Mouse (Mus musculus): Measurements from ENCODE around the gene Mum1. TPM values are rescaled to one million over a fixed set of nuclear protein-coding genes. Genes with fewer than 3 reads are reported as not detected.

Gene Mum1
- total RNA-seq, 2 experiments from 2014 or later = 37.8 to 43.3 TPM

DNA sequence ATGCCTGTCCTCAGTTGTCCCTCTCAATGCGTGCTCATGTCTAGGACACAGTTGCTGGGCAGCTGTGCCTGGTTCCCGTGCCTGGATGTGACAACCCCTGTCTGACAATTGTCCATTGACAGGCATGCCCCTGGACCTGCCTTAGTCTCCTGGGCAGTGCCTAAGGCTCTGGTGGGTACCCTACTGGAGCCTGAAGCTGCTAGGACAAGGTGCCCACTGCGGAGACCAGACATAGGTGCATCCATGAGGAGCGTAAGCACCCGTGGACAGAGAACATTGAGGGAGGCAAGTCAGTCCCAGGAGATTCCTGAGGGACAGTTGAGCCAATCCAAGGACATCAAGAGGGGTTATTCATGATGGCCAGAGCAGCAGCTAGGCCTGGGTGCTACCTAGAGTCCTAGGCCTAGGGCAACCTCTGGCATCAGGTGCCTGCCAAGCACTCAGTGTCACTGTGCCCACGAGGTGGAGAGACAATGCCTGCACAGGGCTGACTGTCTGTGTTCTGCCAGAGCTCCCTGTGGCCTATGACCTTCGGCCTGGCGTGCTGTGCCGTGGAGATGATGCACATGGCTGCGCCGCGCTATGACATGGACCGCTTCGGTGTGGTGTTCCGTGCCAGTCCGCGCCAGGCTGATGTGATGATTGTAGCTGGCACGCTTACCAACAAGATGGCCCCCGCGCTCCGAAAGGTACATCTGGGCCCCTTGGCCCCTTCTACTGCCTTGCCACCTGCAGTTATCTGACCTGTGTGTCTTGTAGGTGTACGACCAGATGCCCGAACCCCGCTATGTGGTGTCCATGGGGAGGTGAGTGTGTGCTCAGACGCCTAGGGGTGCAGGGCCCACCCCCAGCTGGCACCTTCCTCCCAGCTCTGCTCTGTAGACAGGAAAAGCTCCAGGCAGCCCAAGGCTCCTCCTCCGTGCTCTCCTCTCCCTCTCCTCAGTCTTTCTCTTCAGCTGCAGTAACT lies 28.4 kb downstream of the Mum1 start:
- DNase-seq (ENCODE audit: extremely low spot score in 1 of 2, low spot score in 2 of 2) = no peak
- no peak overlapping the region for H3K4me3 ChIP-seq
- no peak overlapping the region for H3K27ac ChIP-seq
- intact Hi-C loops (cut with DNase I) = no loop called here
- TF ChIP-seq CTCF (IDR thresholded peaks at IDR 0.05) = no peak

DNA sequence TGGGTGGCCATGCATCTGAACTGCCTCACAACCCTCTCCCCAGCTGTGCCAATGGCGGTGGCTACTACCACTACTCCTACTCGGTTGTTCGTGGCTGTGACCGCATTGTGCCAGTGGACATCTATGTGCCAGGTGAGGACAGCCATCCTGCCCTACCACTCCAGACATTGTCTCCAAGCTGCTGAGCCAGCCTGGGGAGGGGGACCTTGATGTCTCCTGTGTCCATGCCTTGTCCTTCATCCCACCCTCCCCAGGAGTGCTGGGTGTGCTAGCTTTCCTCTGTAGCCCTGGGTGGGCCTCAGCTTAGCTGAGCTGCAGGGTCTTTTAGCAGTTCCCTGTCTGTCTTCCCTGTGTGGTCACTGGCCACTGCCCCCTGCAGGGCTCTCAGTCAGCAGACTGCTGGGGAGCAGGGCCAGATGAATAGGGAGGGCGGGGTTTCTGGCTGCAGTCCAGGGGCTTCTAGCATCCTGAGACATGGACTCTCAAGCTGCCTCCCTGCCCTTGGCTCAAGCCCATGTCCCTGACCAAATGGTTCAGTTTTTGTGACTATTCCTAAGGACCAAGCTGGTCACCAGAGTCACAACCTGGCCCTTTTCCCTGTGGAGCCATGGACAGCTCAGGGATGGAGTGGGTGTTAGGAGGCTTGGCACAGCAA lies 29.8 kb downstream of the Mum1 start:
- no peak overlapping the region for H3K27ac ChIP-seq
- H3K4me3 ChIP-seq = no peak overlapping the region
- peak; percentile 2; the same call in 1 of the 2 replicates for TF ChIP-seq CTCF (IDR thresholded peaks at IDR 0.05)
- intact Hi-C loops (cut with DNase I) = no loop called here
- DNase-seq (ENCODE audit: extremely low spot score in 1 of 2, low spot score in 2 of 2) = no peak

DNA sequence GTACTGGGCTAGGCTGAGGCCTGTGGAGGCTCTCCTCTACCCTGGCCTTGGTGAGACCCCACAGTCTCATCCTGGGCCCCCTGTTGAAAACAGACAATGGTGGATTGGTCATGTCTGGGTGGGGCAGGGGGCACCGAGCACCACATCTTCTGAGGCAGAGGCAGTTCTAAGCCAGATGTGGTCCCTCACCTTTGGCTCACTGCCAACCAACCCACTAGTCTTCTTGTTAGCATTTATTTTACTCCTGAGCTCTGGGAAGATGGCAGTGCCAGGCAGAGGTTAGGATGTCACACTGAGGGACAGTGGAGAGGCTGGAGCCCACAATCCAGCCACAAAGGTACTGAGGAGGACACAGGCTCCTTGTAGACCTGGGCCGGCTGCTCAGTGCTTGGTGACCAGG lies 31.7 kb downstream of the Mum1 start:
- Histone ChIP-seq H3K4me3 (no peak overlapping the region), H3K27ac (no peak overlapping the region)
- TF ChIP-seq CTCF (IDR thresholded peaks at IDR 0.05) = no peak
- intact Hi-C loops (cut with DNase I) = no loop called here
- no peak for DNase-seq (ENCODE audit: extremely low spot score in 1 of 2, low spot score in 2 of 2)

DNA sequence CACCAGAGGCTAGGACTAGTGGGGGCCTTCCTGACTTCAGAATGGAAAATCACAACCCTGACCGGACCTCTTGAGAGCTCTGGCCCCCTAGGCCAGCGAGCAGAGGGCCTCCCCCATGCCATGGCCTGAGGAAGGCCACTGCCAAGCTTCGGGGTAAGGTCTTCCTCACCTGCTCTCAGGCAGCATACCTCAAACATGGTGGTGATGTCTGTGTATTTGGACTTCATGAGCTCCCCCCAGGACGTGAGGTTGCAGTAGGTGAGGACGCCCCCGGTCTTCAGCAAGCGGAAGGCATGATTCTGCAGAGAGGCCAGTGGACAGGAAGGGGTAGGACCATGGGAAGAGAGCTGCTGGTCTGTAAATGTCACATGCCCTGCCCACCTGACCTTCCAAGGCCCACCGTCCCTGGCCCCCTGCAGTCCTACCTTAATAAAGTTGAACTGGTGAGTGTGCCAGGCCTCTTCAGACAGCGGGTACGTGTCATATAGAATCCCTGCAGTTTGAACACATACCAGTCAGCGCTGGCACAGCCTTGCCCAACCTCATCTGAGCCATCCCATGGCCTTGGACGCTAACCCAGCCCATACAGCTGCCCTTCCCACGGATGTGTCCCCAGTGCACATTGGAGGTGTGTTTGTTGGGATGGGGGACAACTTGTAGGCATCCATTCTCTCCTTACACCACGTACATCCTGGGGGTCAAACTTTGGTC lies 32.7 kb downstream of the Mum1 start:
- DNase-seq (ENCODE audit: extremely low spot score in 1 of 2, low spot score in 2 of 2) = no peak
- intact Hi-C loops (cut with DNase I) = no loop called here
- Histone ChIP-seq H3K4me3 (no peak overlapping the region), H3K27ac (peak overlapping the region; percentile 76)
- no peak for TF ChIP-seq CTCF (IDR thresholded peaks at IDR 0.05)

DNA sequence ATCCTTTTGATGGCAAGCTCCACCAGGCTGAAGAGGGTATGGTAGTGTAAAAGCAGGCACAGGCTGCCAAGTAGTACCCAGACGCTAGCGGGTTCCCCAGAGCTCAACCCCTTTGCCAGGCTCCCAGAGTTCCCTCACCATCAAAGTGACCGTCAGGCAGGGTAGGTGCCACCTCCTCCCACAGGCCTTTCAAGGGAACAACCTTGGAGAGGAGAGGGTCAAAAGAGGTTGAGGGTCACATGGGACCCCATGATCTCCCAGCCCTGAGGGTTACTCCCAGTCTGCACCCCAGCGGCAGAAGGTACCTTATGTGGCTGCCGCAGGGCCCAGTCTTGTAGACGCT lies 33.2 kb downstream of the Mum1 start:
- DNase-seq (ENCODE audit: extremely low spot score in 1 of 2, low spot score in 2 of 2) = no peak
- intact Hi-C loops (cut with DNase I) = no loop called here
- no peak for TF ChIP-seq CTCF (IDR thresholded peaks at IDR 0.05)
- peak overlapping the region; percentile 76 for H3K27ac ChIP-seq
- peak overlapping the region; percentile 52; the same call in 1 of the 2 replicates for H3K4me3 ChIP-seq

DNA sequence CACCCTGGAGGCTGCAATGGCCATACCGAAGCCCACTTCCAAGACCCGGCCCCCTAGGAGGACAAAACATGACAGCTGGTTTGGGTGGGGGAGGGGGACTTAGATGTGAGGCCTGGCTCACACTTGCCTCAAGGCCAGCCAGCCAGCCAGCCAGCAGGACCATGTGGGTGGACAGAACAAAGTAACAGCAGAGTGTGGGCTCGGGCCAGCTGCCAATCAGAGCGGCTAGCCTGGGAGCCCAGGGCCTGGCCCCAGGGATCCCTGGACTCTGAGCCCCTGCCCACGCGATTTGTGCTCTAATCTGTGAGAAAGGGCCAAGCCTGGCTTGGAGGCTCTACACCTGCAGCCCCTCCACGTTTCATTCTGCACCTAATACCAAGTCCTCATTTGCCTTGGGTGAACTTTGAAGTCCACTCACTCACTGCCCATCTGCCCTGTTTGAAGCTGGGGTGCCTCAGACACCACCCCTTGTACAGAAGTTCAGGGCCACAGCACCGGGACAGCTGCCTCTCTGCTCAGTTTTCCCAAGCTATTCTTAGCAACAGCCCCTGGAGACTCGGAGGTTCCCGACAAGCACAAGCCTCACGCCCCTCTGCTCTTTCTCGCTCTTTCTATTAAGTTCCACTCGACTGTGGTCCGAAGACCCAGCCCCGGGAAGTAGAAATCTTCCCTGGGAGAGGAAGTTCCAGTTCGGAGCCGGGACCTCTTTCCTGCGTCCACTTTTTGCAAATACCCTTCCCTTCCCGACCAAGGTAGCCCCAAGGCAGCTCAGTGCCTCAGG lies 33.8 kb downstream of the Mum1 start:
- TF ChIP-seq CTCF (IDR thresholded peaks at IDR 0.05) = no peak
- DNase-seq (ENCODE audit: extremely low spot score in 1 of 2, low spot score in 2 of 2) = peak; percentile 60 to 75
- Histone ChIP-seq H3K4me3 (peak overlapping the region; percentile 52), H3K27ac (peak overlapping the region; percentile 94)
- intact Hi-C loops (cut with DNase I) = no loop called here

DNA sequence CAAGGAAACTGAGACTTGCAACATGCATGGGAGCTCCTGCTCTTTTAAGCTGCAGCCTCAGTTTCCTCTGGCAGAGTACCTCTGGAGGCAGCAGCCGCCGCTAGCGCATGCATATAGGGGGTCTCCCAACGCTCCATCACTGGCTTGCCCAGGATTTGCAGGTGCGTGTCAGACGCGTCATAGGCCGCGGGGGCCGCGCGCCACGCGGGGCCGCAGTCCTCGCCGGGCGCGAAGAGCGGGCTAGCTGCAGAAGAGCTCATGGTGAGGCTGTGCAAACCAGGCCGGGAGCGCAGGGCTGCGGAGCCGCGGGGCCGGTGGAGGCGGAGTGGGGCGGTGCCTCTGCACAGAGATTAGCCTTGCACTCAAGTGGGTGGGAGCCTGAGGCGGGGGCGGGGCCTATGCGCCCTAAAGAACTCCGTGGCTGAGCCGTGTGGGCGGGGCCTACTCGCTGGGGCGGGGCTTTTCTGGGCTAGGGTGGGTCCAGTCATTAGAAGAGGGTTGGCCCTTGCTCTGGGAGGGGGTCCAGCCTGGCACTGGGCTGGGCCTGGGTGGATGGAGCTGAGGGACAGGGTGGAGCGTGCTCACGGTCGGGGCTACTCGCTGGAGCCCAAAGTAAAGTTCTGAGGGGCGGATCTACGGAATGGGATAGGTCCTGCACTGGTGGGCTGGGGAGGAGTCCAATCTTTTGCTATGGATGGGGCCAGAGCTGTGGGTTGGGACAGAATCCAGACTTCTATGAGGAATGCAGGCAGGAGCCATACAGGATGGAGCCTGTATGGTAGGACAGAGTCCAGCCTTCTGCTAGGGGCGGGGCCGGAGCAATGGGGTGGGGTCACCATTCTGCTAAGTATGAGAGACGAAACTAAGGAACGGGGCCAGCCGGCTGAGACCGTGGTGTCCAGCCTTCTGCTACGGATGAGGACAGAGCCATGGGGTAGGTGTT lies 34.7 kb downstream of the Mum1 start, which contains the start of the genes Gamt and Dazap1:
Gene Gamt, minus strand, starts transcription at position 371 of the 943 bp plus-strand sequence.
Gene Dazap1, plus strand, starts transcription at position 845 of the 943 bp plus-strand sequence.
- peak within 1 kb of the TSS; percentile 52 for H3K4me3 ChIP-seq
- intact Hi-C loops (cut with DNase I) = no loop called here
- DNase-seq (ENCODE audit: extremely low spot score in 1 of 2, low spot score in 2 of 2) = peak; percentile 86 to 92
- peak within 1 kb of the TSS; percentile 94 for H3K27ac ChIP-seq
- TF ChIP-seq CTCF (IDR thresholded peaks at IDR 0.05) = no peak

DNA sequence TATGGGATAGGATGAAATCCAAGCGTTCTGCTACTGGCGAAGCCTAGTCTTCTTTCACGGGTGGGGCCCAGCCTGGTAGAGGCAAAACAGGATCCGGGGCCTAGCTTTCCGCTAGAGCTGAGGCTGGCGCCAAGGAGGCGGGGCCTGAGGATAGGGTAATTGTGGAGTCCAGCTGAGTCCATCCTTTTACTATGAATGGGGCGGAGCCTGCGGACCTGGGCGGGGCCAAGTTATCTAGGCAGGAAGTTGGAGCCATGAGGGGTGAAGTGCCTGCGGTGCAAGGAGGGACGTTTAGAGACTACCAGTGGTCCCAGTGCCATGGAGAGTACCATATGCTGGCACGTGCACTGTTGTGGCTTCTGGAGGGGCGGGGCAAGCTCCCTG lies 35.3 kb downstream of the Mum1 start:
- no peak for TF ChIP-seq CTCF (IDR thresholded peaks at IDR 0.05)
- peak; percentile 76 to 86 for DNase-seq (ENCODE audit: extremely low spot score in 1 of 2, low spot score in 2 of 2)
- Histone ChIP-seq H3K4me3 (peak overlapping the region; percentile 52), H3K27ac (peak overlapping the region; percentile 94)
- intact Hi-C loops (cut with DNase I) = no loop called here

DNA sequence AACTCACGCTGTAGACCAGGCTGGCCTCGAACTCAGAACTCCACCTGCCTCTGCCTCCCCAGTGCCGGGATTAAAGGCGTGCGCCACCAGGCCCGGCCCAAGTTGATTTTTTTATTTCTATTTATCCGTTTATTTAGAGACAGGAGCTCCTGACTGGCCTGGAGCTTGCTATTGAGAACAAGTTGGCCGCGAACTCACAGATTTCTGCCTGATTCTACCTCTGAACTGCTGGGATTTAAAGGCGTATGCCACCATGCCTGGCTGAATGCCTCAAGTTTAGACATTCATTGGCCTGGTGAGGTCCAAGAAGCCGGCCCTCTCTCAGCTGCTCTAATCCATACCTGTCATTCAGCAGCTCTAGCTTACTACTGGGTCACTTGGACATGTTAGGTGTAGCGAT lies 35.9 kb downstream of the Mum1 start:
- intact Hi-C loops (cut with DNase I) = no loop called here
- Histone ChIP-seq H3K4me3 (no peak overlapping the region), H3K27ac (peak overlapping the region; percentile 94)
- no peak for DNase-seq (ENCODE audit: extremely low spot score in 1 of 2, low spot score in 2 of 2)
- no peak for TF ChIP-seq CTCF (IDR thresholded peaks at IDR 0.05)

DNA sequence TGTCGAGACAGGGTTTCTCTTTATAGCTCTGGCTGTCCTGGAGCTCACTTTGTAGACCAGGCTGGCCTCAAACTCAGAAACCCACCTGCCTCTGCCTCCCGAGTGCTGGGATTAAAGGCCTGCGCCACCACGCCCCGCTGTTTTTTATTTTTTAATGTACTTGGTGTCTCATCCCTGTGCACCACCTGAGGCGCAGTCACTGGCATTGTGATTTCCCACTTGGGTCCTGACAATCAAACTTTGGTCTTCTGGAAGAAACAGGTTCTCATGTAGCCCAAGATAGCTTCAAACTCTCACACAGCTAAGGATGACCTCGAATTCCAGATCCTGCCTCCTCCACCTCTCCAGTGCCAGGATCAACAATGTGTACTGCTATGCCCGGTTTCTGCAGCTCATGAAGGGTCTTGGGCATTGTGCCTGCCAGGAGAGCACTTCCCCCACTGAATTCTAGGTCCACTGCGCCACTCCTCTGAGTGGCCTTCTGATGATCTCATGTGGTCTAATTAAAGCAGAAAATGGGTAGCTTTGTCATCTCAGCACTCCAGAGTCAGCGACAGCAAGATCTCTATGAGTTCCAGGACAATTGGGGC lies 36.6 kb downstream of the Mum1 start:
- Histone ChIP-seq H3K27ac (no peak overlapping the region), H3K4me3 (no peak overlapping the region)
- no peak for DNase-seq (ENCODE audit: extremely low spot score in 1 of 2, low spot score in 2 of 2)
- no peak for TF ChIP-seq CTCF (IDR thresholded peaks at IDR 0.05)
- intact Hi-C loops (cut with DNase I) = no loop called here
